Mouse (Mus musculus) spleen, postnatal 14 days (tissue): ENCODE measurements around the gene Kirrel3.

Experiments
- DNase-seq, 2 experiments: peaks; one replicate each; pipeline ENCODE4 v3.0.0; 2021 to 2022; ENCODE audit warnings: low spot score in 2 of 2

The Kirrel3 gene

GRCm38 (mm10) chr9:35026311-35026710 is 540.6 kb downstream of the Kirrel3 start:
- DNase-seq: no peak

GRCm38 (mm10) chr9:35026897-35027311 is 541.2 kb downstream of the Kirrel3 start:
- DNase-seq: no peak

GRCm38 (mm10) chr9:35027382-35027997 is 541.8 kb downstream of the Kirrel3 start:
- DNase-seq: no peak

- no peak for DNase-seq
Observed at GRCm38 (mm10) chr9:35030823-35031222, 545.1 kb downstream of the Kirrel3 start.

GRCm38 (mm10) chr9:35032457-35032856 is 546.8 kb downstream of the Kirrel3 start:
- no peak for DNase-seq

- no peak for DNase-seq
Observed at GRCm38 (mm10) chr9:35035074-35035473, 549.4 kb downstream of the Kirrel3 start.

GRCm38 (mm10) chr9:35038922-35039586 is 553.4 kb downstream of the Kirrel3 start:
- no peak for DNase-seq

GRCm38 (mm10) chr9:35039846-35040245 is 554.2 kb downstream of the Kirrel3 start:
- DNase-seq: no peak

- no peak for DNase-seq
Observed at GRCm38 (mm10) chr9:35041493-35041892, 555.8 kb downstream of the Kirrel3 start.

- no peak for DNase-seq
Observed at GRCm38 (mm10) chr9:35043619-35044018, 557.9 kb downstream of the Kirrel3 start.

- DNase-seq: no peak
Observed at GRCm38 (mm10) chr9:35044458-35044857, 558.8 kb downstream of the Kirrel3 start.

- DNase-seq: no peak
Observed at GRCm38 (mm10) chr9:35045031-35045531, 559.4 kb downstream of the Kirrel3 start.

GRCm38 (mm10) chr9:35045756-35046155 is 560.1 kb downstream of the Kirrel3 start:
- DNase-seq: no peak

GRCm38 (mm10) chr9:35048449-35048848 is 562.8 kb downstream of the Kirrel3 start:
- DNase-seq: no peak

GRCm38 (mm10) chr9:35049891-35050527 is 564.3 kb downstream of the Kirrel3 start:
- DNase-seq: no peak

GRCm38 (mm10) chr9:35050701-35051454 is 565.2 kb downstream of the Kirrel3 start:
- no peak for DNase-seq

GRCm38 (mm10) chr9:35051666-35052065 is 566.0 kb downstream of the Kirrel3 start:
- no peak for DNase-seq

- DNase-seq: no peak
Observed at GRCm38 (mm10) chr9:35052671-35053070, 567.0 kb downstream of the Kirrel3 start.

- DNase-seq: no peak
Observed at GRCm38 (mm10) chr9:35053081-35053480, 567.4 kb downstream of the Kirrel3 start.

- DNase-seq: no peak
Observed at GRCm38 (mm10) chr9:35053669-35054068, 568.0 kb downstream of the Kirrel3 start.

GRCm38 (mm10) chr9:35055528-35056330 is 570.0 kb downstream of the Kirrel3 start:
- no peak for DNase-seq
